Mouse (Mus musculus) forebrain, embryonic 11.5 days (tissue): ENCODE measurements around the gene Gfi1b. TPM values are rescaled to one million over a fixed set of nuclear protein-coding genes. Genes with fewer than 3 reads are reported as not detected.

Experiments
- ATAC-seq: fragments of 200-750 bp; cut with Nextera tagmentation; replicated peaks from 2 replicates; pipeline ENCODE4 v1.8.0; 2017; ENCODE audit warnings: moderate TSS enrichment; ENCODE audit not compliant: low FRiP score
- DNase-seq: peaks from one replicate; pipeline ENCODE4 v3.0.0-alpha.2; 2017; ENCODE audit warnings: low spot score
- H3K27ac ChIP-seq: fragments of 300-500 bp; sonication (generic); 2 replicates; pipeline ENCODE4 v1.5.1; 2014; ENCODE audit warnings: low read depth, low read length
- H3K27me3 ChIP-seq: fragments of 300-500 bp; sonication (generic); 2 replicates; pipeline ENCODE4 v1.6.1; 2014; ENCODE audit warnings: mild to moderate bottlenecking, low read length, mixed read lengths; ENCODE audit not compliant: control insufficient read depth, insufficient read depth
- H3K36me3 ChIP-seq: fragments of 300-500 bp; sonication (generic); 2 replicates; pipeline ENCODE4 v1.6.1; 2014; ENCODE audit warnings: mild to moderate bottlenecking, low read length, moderate library complexity, mixed read lengths; ENCODE audit not compliant: control insufficient read depth, insufficient read depth
- H3K4me1 ChIP-seq: fragments of 300-500 bp; sonication (generic); replicated peaks from 2 replicates; pipeline ENCODE4 v1.6.1; 2014; ENCODE audit warnings: low read length, mixed read lengths; ENCODE audit not compliant: control insufficient read depth, insufficient read depth
- H3K4me2 ChIP-seq: fragments of 300-500 bp; sonication (generic); 2 replicates; pipeline ENCODE4 v1.6.1; 2014; ENCODE audit warnings: low read depth, mild to moderate bottlenecking, low read length, moderate library complexity, mixed read lengths; ENCODE audit not compliant: severe bottlenecking
- H3K4me3 ChIP-seq: fragments of 300-500 bp; sonication (generic); 2 replicates; pipeline ENCODE4 v1.5.1; 2014; ENCODE audit warnings: low read depth, low read length
- H3K9ac ChIP-seq: fragments of 300-500 bp; sonication (generic); 2 replicates; pipeline ENCODE4 v1.6.1; 2014; ENCODE audit warnings: low read length
- H3K9me3 ChIP-seq: fragments of 300-500 bp; sonication (generic); 2 replicates; pipeline ENCODE4 v1.6.1; 2016; ENCODE audit warnings: low read length, mixed read lengths; ENCODE audit not compliant: control insufficient read depth
- WGBS: fragments of 180-500 bp; shearing (Covaris S2); extraction: QIAGEN DNeasy Blood & Tissue Kit; methylation state at CpG from one replicate; pipeline ENCODE4 v1.1.7; 2014; 5-methylcytosine and 5-hydroxymethylcytosine counted together
- polyA plus RNA-seq: library from polyadenylated mRNA; unstranded; fragments of >200 nt; fragmentation: Nextera tagmentation; extraction: Ambion mirVana; gene quantifications from 2 replicates; pipeline ENCODE4 v1.2.1, GENCODE M21; 2014

Gene Gfi1b
- polyA plus RNA-seq, 1 experiment from 2014 or later, result 3.4 TPM

DNA sequence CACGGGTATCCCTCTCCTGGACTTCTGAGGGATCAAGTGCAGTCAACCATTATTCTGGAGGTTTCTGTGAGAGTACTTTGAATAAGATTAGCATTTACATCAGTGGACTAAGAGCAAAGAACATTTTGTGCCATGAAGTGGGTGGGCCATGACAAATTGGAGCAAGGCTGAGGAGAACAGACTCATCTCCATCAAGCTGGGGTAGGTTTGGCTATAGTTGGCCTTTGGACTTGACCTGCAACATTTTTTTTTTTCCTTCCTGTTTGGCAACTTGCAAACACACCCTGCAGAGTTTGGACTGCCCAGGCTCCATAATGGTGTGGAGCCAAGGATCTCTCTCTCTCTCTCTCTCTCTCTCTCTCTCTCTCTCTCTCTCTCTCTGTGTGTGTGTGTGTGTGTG is 10.8 kb upstream of the Gfi1b start:
- ATAC-seq (no peak), DNase-seq (no peak)
- H3K27ac ChIP-seq, result no peak overlapping the region
- H3K4me2 ChIP-seq, result no peak overlapping the region
- 62% methylated on average over 1 of the region's 1 CpGs for WGBS
- no peaks in the 10 kb centered on the region for H3K27me3 ChIP-seq
- H3K36me3 ChIP-seq, result no peaks in the 10 kb centered on the region
- H3K9ac ChIP-seq, result no peak overlapping the region
- H3K4me3 ChIP-seq, result no peak overlapping the region
- H3K4me1 ChIP-seq, result no peaks in the 10 kb centered on the region
- H3K9me3 ChIP-seq, result no peaks in the 10 kb centered on the region

GRCm38 (mm10) chr2:28629911-28630381 is 8.2 kb upstream of the Gfi1b start:
- no peaks in the 10 kb centered on the region for H3K9me3 ChIP-seq
- ATAC-seq (no peak), DNase-seq (no peak)
- H3K27me3 ChIP-seq, result no peaks in the 10 kb centered on the region
- no peaks in the 10 kb centered on the region for H3K4me1 ChIP-seq
- H3K4me3 ChIP-seq, result no peak overlapping the region
- no peak overlapping the region for H3K27ac ChIP-seq
- H3K9ac ChIP-seq, result no peak overlapping the region
- no peaks in the 10 kb centered on the region for H3K36me3 ChIP-seq
- 58% methylated on average over 4 of the region's 4 CpGs for WGBS
- no peak overlapping the region for H3K4me2 ChIP-seq

DNA sequence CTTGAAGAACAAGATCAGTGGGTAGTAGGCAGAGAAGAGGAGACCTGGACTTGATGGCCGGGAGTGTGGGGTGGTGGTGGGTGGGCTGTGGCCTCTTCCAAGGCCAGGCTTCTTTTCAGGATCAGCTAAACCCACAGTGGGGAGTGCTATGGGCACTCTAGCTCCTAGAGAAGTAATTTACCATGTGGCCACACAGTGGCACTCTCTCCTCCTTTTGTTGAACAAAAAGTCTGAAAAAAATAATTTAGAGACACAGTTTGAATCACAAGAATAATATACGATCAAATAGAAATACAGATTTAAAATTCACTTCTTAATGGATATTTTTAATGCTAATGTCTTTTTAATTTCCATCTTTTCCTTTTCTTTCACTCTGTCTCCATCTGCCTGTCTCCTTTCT is 6.3 kb upstream of the Gfi1b start:
- H3K27me3 ChIP-seq, result no peaks in the 10 kb centered on the region
- H3K9me3 ChIP-seq, result no peaks in the 10 kb centered on the region
- no peak overlapping the region for H3K4me3 ChIP-seq
- 58% methylated on average over 2 of the region's 2 CpGs for WGBS
- DNase-seq (no peak), ATAC-seq (no peak)
- H3K4me2 ChIP-seq, result no peak overlapping the region
- H3K36me3 ChIP-seq, result no peaks in the 10 kb centered on the region
- H3K27ac ChIP-seq, result no peak overlapping the region
- H3K9ac ChIP-seq, result no peak overlapping the region
- H3K4me1 ChIP-seq, result no peaks in the 10 kb centered on the region

DNA sequence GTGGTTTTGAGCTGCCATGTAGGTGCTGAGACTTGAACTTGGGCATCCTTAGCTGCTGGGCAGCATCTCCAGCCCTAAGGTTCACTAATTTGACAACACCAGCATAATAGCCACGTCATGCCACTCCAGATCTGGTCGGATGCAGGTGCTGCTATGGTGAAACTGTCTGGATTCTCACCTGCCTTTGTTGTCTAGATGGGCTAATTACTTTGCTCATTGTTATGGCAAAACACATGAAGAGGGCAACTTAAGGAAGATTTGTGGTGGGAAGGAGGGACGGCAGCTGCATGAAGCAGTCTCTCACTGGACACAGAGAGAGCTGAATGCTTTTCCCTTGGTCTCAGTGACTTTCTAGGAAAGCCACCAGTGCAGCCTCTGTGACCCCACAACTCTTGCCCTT is 4.3 kb upstream of the Gfi1b start:
- H3K36me3 ChIP-seq, result no peaks in the 10 kb centered on the region
- ATAC-seq (no peak), DNase-seq (no peak)
- no peak overlapping the region for H3K4me3 ChIP-seq
- no peak overlapping the region for H3K27ac ChIP-seq
- no peaks in the 10 kb centered on the region for H3K4me1 ChIP-seq
- peaks cover 11% of the 10 kb centered on the region for H3K27me3 ChIP-seq
- 74% methylated on average over 3 of the region's 3 CpGs for WGBS
- no peak overlapping the region for H3K4me2 ChIP-seq
- no peaks in the 10 kb centered on the region for H3K9me3 ChIP-seq
- no peak overlapping the region for H3K9ac ChIP-seq

DNA sequence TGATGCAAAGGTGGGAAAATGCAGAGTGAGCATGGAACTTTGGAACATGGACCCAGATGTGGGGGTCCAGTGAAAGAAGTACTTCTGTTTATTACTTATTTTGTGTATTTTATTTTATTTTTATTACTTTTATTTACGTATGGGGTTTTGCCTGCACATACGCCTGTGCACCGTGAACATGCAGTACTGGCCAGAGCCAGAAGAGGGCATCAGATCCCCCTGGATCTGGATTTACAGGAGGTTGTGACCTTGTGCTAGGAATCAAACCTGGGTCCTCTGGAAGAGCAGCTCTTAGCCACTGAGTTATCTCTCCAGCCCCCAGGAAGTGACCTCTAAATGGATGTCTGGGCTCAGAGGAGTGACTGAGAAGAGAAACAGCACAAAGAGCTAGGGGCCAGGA is 3.1 kb upstream of the Gfi1b start:
- DNase-seq, result no peak
- no peak overlapping the region for H3K4me3 ChIP-seq
- no peaks in the 10 kb centered on the region for H3K9me3 ChIP-seq
- ATAC-seq, result no peak
- peaks cover 14% of the 10 kb centered on the region for H3K27me3 ChIP-seq
- H3K27ac ChIP-seq, result no peak overlapping the region
- no peak overlapping the region for H3K9ac ChIP-seq
- 93% methylated on average over 3 of the region's 3 CpGs for WGBS
- no peaks in the 10 kb centered on the region for H3K36me3 ChIP-seq
- H3K4me1 ChIP-seq, result no peaks in the 10 kb centered on the region
- H3K4me2 ChIP-seq, result no peak overlapping the region

- no peak for ATAC-seq
- H3K9ac ChIP-seq, result no peak overlapping the region
- H3K27ac ChIP-seq, result no peak overlapping the region
- 22% methylated on average over 10 of the region's 10 CpGs for WGBS
- H3K4me2 ChIP-seq, result no peak overlapping the region
- H3K36me3 ChIP-seq, result no peaks in the 10 kb centered on the region
- DNase-seq, result peak; percentile 67
- no peaks in the 10 kb centered on the region for H3K4me1 ChIP-seq
- no peaks in the 10 kb centered on the region for H3K9me3 ChIP-seq
- H3K4me3 ChIP-seq, result no peak overlapping the region
- H3K27me3 ChIP-seq, result peaks cover 14% of the 10 kb centered on the region
These were observed 841 bp upstream of the Gfi1b start for GRCm38 (mm10) chr2:28622521-28623124.

- 29% methylated on average over 2 of the region's 2 CpGs for WGBS
- H3K4me1 ChIP-seq, result no peaks in the 10 kb centered on the region
- no peak overlapping the region for H3K4me3 ChIP-seq
- DNase-seq (no peak), ATAC-seq (no peak)
- H3K4me2 ChIP-seq, result no peak overlapping the region
- peaks cover 14% of the 10 kb centered on the region for H3K27me3 ChIP-seq
- no peaks in the 10 kb centered on the region for H3K36me3 ChIP-seq
- no peak overlapping the region for H3K27ac ChIP-seq
- H3K9ac ChIP-seq, result no peak overlapping the region
- no peaks in the 10 kb centered on the region for H3K9me3 ChIP-seq
These were observed 671 bp downstream of the Gfi1b start for GRCm38 (mm10) chr2:28621111-28621510.

DNA sequence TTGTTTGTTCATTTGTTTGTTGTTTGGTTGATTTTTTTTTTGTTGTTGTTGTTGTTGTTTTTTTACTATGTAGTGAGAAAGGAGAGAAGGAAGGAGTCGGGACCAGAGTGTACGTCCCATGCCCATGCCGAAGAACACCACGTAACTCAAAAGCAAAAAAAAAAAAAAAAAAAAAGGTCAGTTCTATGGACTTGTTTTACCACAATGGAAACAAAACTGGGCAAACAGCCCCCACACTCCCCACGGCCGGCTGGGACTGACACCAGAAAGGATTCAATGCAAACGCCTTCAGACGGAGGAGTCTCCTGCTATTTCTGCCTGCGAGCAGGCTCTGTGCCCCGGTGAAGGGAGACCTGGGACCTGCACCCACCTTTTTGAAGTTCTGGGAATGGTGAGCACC is 1.3 kb downstream of the Gfi1b start:
- Histone ChIP-seq H3K9ac (no peak overlapping the region), H3K4me1 (no peaks in the 10 kb centered on the region), H3K27ac (no peak overlapping the region), H3K27me3 (peaks cover 14% of the 10 kb centered on the region), H3K4me3 (no peak overlapping the region), H3K4me2 (no peak overlapping the region), H3K36me3 (no peaks in the 10 kb centered on the region), H3K9me3 (no peaks in the 10 kb centered on the region)
- WGBS, result 67% methylated on average over 10 of the region's 10 CpGs
- no peak for ATAC-seq
- DNase-seq, result no peak

DNA sequence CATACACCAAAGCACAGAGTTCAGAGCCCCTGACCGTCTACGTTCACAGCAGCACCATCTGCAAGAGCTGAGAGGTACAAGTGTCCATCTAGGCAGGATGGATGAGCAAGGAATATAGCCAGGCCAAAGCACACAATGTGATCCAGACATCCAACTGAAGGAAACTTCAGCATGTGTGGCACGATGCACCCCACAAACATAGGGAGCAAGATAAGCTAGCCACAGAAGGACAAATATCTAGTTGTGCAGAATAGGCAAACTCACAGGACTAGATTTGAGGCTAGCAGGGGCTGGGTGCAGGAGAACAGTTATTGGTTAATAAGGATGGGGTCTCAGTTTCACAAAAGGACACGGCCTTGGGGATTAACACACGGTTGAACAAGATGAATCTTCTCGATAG is 2.4 kb downstream of the Gfi1b start:
- WGBS, result 82% methylated on average over 6 of the region's 6 CpGs

More for the DNA sequence above, 2.4 kb downstream of the Gfi1b start:
- no peak for DNase-seq
- Histone ChIP-seq H3K27me3 (peaks cover 14% of the 10 kb centered on the region), H3K36me3 (no peaks in the 10 kb centered on the region), H3K9ac (no peak overlapping the region), H3K4me1 (no peaks in the 10 kb centered on the region), H3K9me3 (no peaks in the 10 kb centered on the region), H3K27ac (no peak overlapping the region), H3K4me3 (no peak overlapping the region), H3K4me2 (no peak overlapping the region)
- ATAC-seq, result no peak
